Mouse (Mus musculus): Measurements from ENCODE around the gene Slc16a14. TPM values are rescaled to one million over a fixed set of nuclear protein-coding genes. Genes with fewer than 3 reads are reported as not detected.

Slc16a14 gene
- total and polyA plus RNA-seq, 3 experiments = 0.10 to 0.13 TPM; not detected in 1

DNA sequence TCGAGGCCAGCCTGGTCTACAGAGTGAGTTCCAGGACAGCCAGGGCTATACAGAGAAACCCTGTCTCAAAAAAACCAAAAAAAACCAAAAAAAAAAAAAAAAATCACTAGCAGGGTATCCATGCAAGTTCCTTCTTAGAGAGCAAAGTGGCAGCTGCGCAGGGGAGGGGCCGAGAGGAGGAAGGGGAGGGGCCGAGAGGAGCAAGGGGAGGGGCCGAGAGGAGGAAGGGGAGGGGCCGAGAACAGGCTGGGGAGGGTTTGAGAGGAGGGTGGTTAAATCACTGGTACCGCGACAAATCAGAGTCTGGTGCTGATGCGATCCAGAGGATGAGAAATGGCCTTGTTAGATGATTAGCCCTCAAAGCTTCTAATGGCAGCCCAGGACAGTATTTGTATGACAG, 43.2 kb downstream of the Slc16a14 start:
- no peak overlapping the region for H3K27ac ChIP-seq (ENCODE audit: insufficient read depth, low read depth)
- no peak overlapping the region for H3K9ac ChIP-seq (ENCODE audit: insufficient read depth, low read depth)
- DNase-seq (ENCODE audit: extremely low read depth) = no peak
- peaks cover 3% of the 10 kb centered on the region for H3K9me3 ChIP-seq (replicated peaks; ENCODE audit: low read length)
- TF ChIP-seq ZMIZ1 (IDR thresholded peaks at IDR 0.05; ENCODE audit: low read depth, low read length) = no peak
- no peak for TF ChIP-seq ETS1 (conservative IDR thresholded peaks at IDR 0.05; ENCODE audit: low read depth, low read length)
- TF ChIP-seq UBTF (IDR thresholded peaks at IDR 0.05; ENCODE audit: low read depth, low read length) = no peak
- TF ChIP-seq TBP (conservative IDR thresholded peaks at IDR 0.05; ENCODE audit: low read depth, low read length) = no peak
- H3K79me2 ChIP-seq (replicated peaks; ENCODE audit: control insufficient read depth, extremely low read depth, insufficient read depth, poor library complexity, severe bottlenecking) = no peaks in the 10 kb centered on the region
- in situ Hi-C loops (cut with MboI; ENCODE audit: low pct_ligation_motif_present, low pct_unique_long_range_greater_than_20kb, low sequenced_read_pairs) = no loop called here
- H3K4me3 ChIP-seq (replicated peaks in 1 of 3; ENCODE audit: low read depth in 2 of 3, low read length in 2 of 3, poor library complexity in 1 of 3) = no peak overlapping the region
- dilution Hi-C loops (cut with MboI; ENCODE audit: extremely low pct_ligation_motif_present, extremely low pct_unique_long_range_greater_than_20kb, low sequenced_read_pairs) = no loop called here
- peaks cover 0 to 5% of the 10 kb centered on the region in 2 experiments; a peak in 1 of 4 replicates for H3K4me1 ChIP-seq (ENCODE audit: control insufficient read depth in 1 of 2, insufficient read depth in 2 of 2)
- no peak overlapping the region for H3K4me2 ChIP-seq (ENCODE audit: insufficient read depth, low read depth, poor library complexity, severe bottlenecking)
- H3K27me3 ChIP-seq (replicated peaks) = no peaks in the 10 kb centered on the region
- H3K36me3 ChIP-seq (replicated peaks in 1 of 2; ENCODE audit: control insufficient read depth in 1 of 2, insufficient read depth in 1 of 2, low read length in 1 of 2) = no peaks in the 10 kb centered on the region

DNA sequence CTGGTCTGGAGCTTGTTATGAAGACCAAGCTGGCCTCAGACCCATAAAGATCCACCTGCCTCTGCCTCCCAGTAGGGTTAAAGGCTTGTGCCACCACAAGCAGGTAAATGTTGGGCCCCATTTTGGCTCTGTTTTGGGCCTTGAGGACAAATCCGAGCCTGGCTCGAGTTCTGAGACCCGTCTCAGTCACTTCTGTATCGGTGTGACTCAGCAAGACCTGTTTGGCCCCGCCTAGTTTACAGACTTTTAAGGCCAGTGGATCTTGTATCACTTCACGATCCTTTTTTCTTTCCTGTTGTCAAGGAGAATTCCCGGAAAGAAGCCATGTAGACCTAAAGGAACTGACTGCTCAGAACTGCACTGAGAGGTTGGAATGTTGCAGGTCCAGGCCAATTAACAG, 44.4 kb downstream of the Slc16a14 start:
- H3K4me2 ChIP-seq (ENCODE audit: insufficient read depth, low read depth, poor library complexity, severe bottlenecking) = no peak overlapping the region
- no peak overlapping the region for H3K27ac ChIP-seq (ENCODE audit: insufficient read depth, low read depth)
- H3K4me1 ChIP-seq (ENCODE audit: control insufficient read depth in 1 of 2, insufficient read depth in 2 of 2) = peaks cover 0 to 5% of the 10 kb centered on the region in 2 experiments; a peak in 1 of 4 replicates
- in situ Hi-C loops (cut with MboI; ENCODE audit: low pct_ligation_motif_present, low pct_unique_long_range_greater_than_20kb, low sequenced_read_pairs) (no loop called here), dilution Hi-C loops (cut with MboI; ENCODE audit: extremely low pct_ligation_motif_present, extremely low pct_unique_long_range_greater_than_20kb, low sequenced_read_pairs) (no loop called here)
- no peaks in the 10 kb centered on the region for H3K79me2 ChIP-seq (replicated peaks; ENCODE audit: control insufficient read depth, extremely low read depth, insufficient read depth, poor library complexity, severe bottlenecking)
- TF ChIP-seq GABPA (IDR thresholded peaks at IDR 0.05; ENCODE audit: insufficient replicate concordance, low read depth, low read length) = no peak
- TF ChIP-seq MAFK (IDR thresholded peaks at IDR 0.05; ENCODE audit: insufficient replicate concordance, low read length) = peak; percentile 53; the same call in 1 of the 2 replicates
- no peaks in the 10 kb centered on the region for H3K27me3 ChIP-seq (replicated peaks)
- no peak overlapping the region for H3K4me3 ChIP-seq (replicated peaks in 1 of 3; ENCODE audit: low read depth in 2 of 3, low read length in 2 of 3, poor library complexity in 1 of 3)
- peaks cover under 1% of the 10 kb centered on the region for H3K9me3 ChIP-seq (replicated peaks; ENCODE audit: low read length)
- no peak for DNase-seq (ENCODE audit: extremely low read depth)
- H3K36me3 ChIP-seq (replicated peaks in 1 of 2; ENCODE audit: control insufficient read depth in 1 of 2, insufficient read depth in 1 of 2, low read length in 1 of 2) = no peaks in the 10 kb centered on the region
- H3K9ac ChIP-seq (ENCODE audit: insufficient read depth, low read depth) = no peak overlapping the region

GRCm38 (mm10) chr1:84890005-84890393, 44.9 kb downstream of the Slc16a14 start:
- in situ Hi-C loops (cut with MboI; ENCODE audit: low pct_ligation_motif_present, low pct_unique_long_range_greater_than_20kb, low sequenced_read_pairs) (no loop called here), dilution Hi-C loops (cut with MboI; ENCODE audit: extremely low pct_ligation_motif_present, extremely low pct_unique_long_range_greater_than_20kb, low sequenced_read_pairs) (no loop called here)
- H3K9ac ChIP-seq (ENCODE audit: insufficient read depth, low read depth) = no peak overlapping the region
- H3K9me3 ChIP-seq (replicated peaks; ENCODE audit: low read length) = no peaks in the 10 kb centered on the region
- H3K4me1 ChIP-seq (ENCODE audit: control insufficient read depth in 1 of 2, insufficient read depth in 2 of 2) = peaks cover 0 to 5% of the 10 kb centered on the region in 2 experiments; a peak in 1 of 4 replicates
- TF ChIP-seq PAX5 (IDR thresholded peaks at IDR 0.05; ENCODE audit: low read length) = no peak
- TF ChIP-seq MAZ (IDR thresholded peaks at IDR 0.05; ENCODE audit: low read depth, low read length) = no peak
- TF ChIP-seq HCFC1 (IDR thresholded peaks at IDR 0.05; ENCODE audit: low read depth, low read length) = no peak
- no peak for TF ChIP-seq NELFE (IDR thresholded peaks at IDR 0.05; ENCODE audit: low read depth, low read length)
- no peak for TF ChIP-seq TCF12 (IDR thresholded peaks at IDR 0.05; ENCODE audit: low read depth, low read length)
- TF ChIP-seq MYC (IDR thresholded peaks at IDR 0.05; ENCODE audit: low read depth, low read length) = no peak
- no peak for TF ChIP-seq SIN3A (IDR thresholded peaks at IDR 0.05; ENCODE audit: low read length)
- no peak for TF ChIP-seq UBTF (IDR thresholded peaks at IDR 0.05; ENCODE audit: low read depth, low read length)
- TF ChIP-seq POLR2AphosphoS2 (IDR thresholded peaks at IDR 0.05; ENCODE audit: low read depth, low read length) = no peak
- TF ChIP-seq GABPA (IDR thresholded peaks at IDR 0.05; ENCODE audit: insufficient replicate concordance, low read depth, low read length) = no peak
- no peak for TF ChIP-seq USF2 (conservative IDR thresholded peaks at IDR 0.05; ENCODE audit: low read depth, low read length)
- no peak for TF ChIP-seq EP300 (IDR thresholded peaks at IDR 0.05; ENCODE audit: low read length)
- TF ChIP-seq TBP (conservative IDR thresholded peaks at IDR 0.05; ENCODE audit: low read depth, low read length) = no peak
- TF ChIP-seq ZKSCAN1 (IDR thresholded peaks at IDR 0.05; ENCODE audit: borderline replicate concordance, low read depth, low read length) = no peak
- TF ChIP-seq SMC3 (IDR thresholded peaks at IDR 0.05; ENCODE audit: low read depth, low read length) = no peak
- TF ChIP-seq RAD21 (IDR thresholded peaks at IDR 0.05; ENCODE audit: low read depth, low read length) = no peak
- TF ChIP-seq JUND (conservative IDR thresholded peaks at IDR 0.05; ENCODE audit: low read depth, low read length) = no peak
- H3K27me3 ChIP-seq (replicated peaks) = no peaks in the 10 kb centered on the region
- H3K4me2 ChIP-seq (ENCODE audit: insufficient read depth, low read depth, poor library complexity, severe bottlenecking) = no peak overlapping the region
- no peak overlapping the region for H3K27ac ChIP-seq (ENCODE audit: insufficient read depth, low read depth)
- no peak for DNase-seq (ENCODE audit: extremely low read depth)
- no peaks in the 10 kb centered on the region for H3K79me2 ChIP-seq (replicated peaks; ENCODE audit: control insufficient read depth, extremely low read depth, insufficient read depth, poor library complexity, severe bottlenecking)
- H3K4me3 ChIP-seq (replicated peaks in 1 of 3; ENCODE audit: low read depth in 2 of 3, low read length in 2 of 3, poor library complexity in 1 of 3) = no peak overlapping the region
- H3K36me3 ChIP-seq (replicated peaks in 1 of 2; ENCODE audit: control insufficient read depth in 1 of 2, insufficient read depth in 1 of 2, low read length in 1 of 2) = no peaks in the 10 kb centered on the region

Data from CH12.LX (cell line).